Mouse (Mus musculus) cortical plate, adult 2 months (tissue): ENCODE measurements around the gene Usp49.

Experiments used
- CTCF ChIP-seq: fragments of 200-500 bp; IDR thresholded peaks from 2 replicates; pipeline ENCODE4 v1.5.1; 2011; ENCODE audit warnings: mild to moderate bottlenecking, control low read depth, low read length; ENCODE audit not compliant: insufficient read depth; ENCODE audit errors: extremely low read depth
- POLR2A ChIP-seq: fragments of 200-500 bp; IDR thresholded peaks from 2 replicates; pipeline ENCODE4 v1.6.1; 2011; ENCODE audit warnings: mild to moderate bottlenecking, low read length, control low read depth; ENCODE audit not compliant: insufficient read depth; ENCODE audit errors: extremely low read depth

DNA sequence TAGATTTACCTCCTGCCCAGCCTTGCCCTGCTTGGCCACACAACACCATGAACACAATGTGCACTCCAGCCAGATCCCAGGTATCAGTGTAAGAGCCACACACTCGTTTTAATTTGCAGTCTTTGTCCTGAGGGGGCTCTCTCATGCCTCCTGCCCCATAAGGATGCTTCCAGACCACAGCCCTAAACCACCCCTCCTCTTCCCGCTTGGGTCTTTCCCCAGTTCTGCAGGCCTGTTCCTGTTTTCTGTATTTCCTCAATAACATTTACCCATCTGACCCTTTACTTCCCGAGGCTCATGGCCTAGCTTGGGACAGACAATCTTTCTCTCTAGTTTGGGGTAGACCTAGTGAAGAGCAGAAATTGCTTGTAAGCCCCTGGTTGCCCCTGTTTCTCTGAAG is 84.5 kb downstream of the Usp49 start:
- TF ChIP-seq POLR2A (no peak), CTCF (no peak)
